Mouse (Mus musculus) T-helper 1 cell (primary cell): Measurements from ENCODE around the gene Crnkl1.

ENCODE experiments used
- in situ Hi-C: fragments of 300-600 bp; cut with MboI, MseI; formaldehyde crosslinking; loops from one replicate; pipeline ENCODE4 v1.15.1; 2025; ENCODE audit warnings: high pct_unique_total_duplicates

Crnkl1 gene

GRCm38 (mm10) chr2:145936975-145937374 is 2.2 kb upstream of the Crnkl1 start:
- in situ Hi-C loops, result loop anchor here (10.0 kb wide), 1 partner anchor 1108 kb away; no protein-coding TSS in a partner anchor

GRCm38 (mm10) chr2:145920941-145921650 is 13.7 kb downstream of the Crnkl1 start:
- in situ Hi-C loops, result loop anchor here (25.0 kb wide), 1 partner anchor 1659 kb away; the partner anchor contains the start of genes Mgme1 and Snx5

- in situ Hi-C loops, result loop anchor here (25.0 kb wide), 1 partner anchor 1644 kb away; the partner anchor contains the start of genes Mgme1 and Snx5
Observed at GRCm38 (mm10) chr2:145905884-145906283, 28.9 kb downstream of the Crnkl1 start.

- in situ Hi-C loops, result loop anchor here (25.0 kb wide), 1 partner anchor 1643 kb away; the partner anchor contains the start of genes Mgme1 and Snx5
Observed at GRCm38 (mm10) chr2:145905156-145905555, 29.7 kb downstream of the Crnkl1 start.

GRCm38 (mm10) chr2:145903983-145904616 is 30.7 kb downstream of the Crnkl1 start:
- in situ Hi-C loops, result loop anchor here (25.0 kb wide), 1 partner anchor 1642 kb away; the partner anchor contains the start of genes Mgme1 and Snx5

- in situ Hi-C loops, result loop anchor here (25.0 kb wide), 1 partner anchor 1641 kb away; the partner anchor contains the start of genes Mgme1 and Snx5
Observed at GRCm38 (mm10) chr2:145903061-145903901, 31.5 kb downstream of the Crnkl1 start.

- in situ Hi-C loops, result loop anchor here (25.0 kb wide), 1 partner anchor 1640 kb away; the partner anchor contains the start of genes Mgme1 and Snx5
Observed at GRCm38 (mm10) chr2:145901861-145902260, 33.0 kb downstream of the Crnkl1 start, which contains the start of gene Naa20. Gene Naa20 (plus strand): TSS chr2:145902099.

- in situ Hi-C loops, result loop anchor here (25.0 kb wide), 1 partner anchor 1638 kb away; the partner anchor contains the start of genes Mgme1 and Snx5
Observed at GRCm38 (mm10) chr2:145900318-145900717, 34.5 kb downstream of the Crnkl1 start.

GRCm38 (mm10) chr2:145898106-145898505 is 36.7 kb downstream of the Crnkl1 start:
- in situ Hi-C loops, result loop anchor here (25.0 kb wide), 1 partner anchor 1336 kb away; the partner anchor contains the start of genes Rbbp9 and Sec23b

- in situ Hi-C loops, result loop anchor here (25.0 kb wide), 1 partner anchor 1331 kb away; the partner anchor contains the start of genes Rbbp9 and Sec23b
Observed at GRCm38 (mm10) chr2:145893756-145894155, 41.1 kb downstream of the Crnkl1 start.

- in situ Hi-C loops, result loop anchor here (25.0 kb wide), 1 partner anchor 1328 kb away; the partner anchor contains the start of genes Rbbp9 and Sec23b
Observed at GRCm38 (mm10) chr2:145890571-145890970, 44.2 kb downstream of the Crnkl1 start.

GRCm38 (mm10) chr2:145888766-145889480 is 45.9 kb downstream of the Crnkl1 start:
- in situ Hi-C loops, result loop anchor here (10.0 to 25.0 kb wide), 2 partner anchors 194 to 1327 kb away; partner anchors contain the start of genes Rbbp9 and Sec23b

GRCm38 (mm10) chr2:145887937-145888765 is 46.7 kb downstream of the Crnkl1 start:
- in situ Hi-C loops, result loop anchor here (10.0 to 25.0 kb wide), 2 partner anchors 193 to 1326 kb away; partner anchors contain the start of genes Rbbp9 and Sec23b

GRCm38 (mm10) chr2:145884913-145885785 is 49.7 kb downstream of the Crnkl1 start:
- in situ Hi-C loops, result loop anchor here (10.0 to 25.0 kb wide), 2 partner anchors 190 to 1323 kb away; partner anchors contain the start of genes Rbbp9 and Sec23b

- in situ Hi-C loops, result loop anchor here (10.0 to 25.0 kb wide), 2 partner anchors 189 to 1322 kb away; partner anchors contain the start of genes Rbbp9 and Sec23b
Observed at GRCm38 (mm10) chr2:145884036-145884912, 50.5 kb downstream of the Crnkl1 start.

- in situ Hi-C loops, result loop anchor here (10.0 to 25.0 kb wide), 2 partner anchors 188 to 1320 kb away; partner anchors contain the start of genes Rbbp9 and Sec23b
Observed at GRCm38 (mm10) chr2:145882398-145882797, 52.4 kb downstream of the Crnkl1 start.

GRCm38 (mm10) chr2:145881932-145882331 is 52.9 kb downstream of the Crnkl1 start:
- in situ Hi-C loops, result loop anchor here (10.0 to 25.0 kb wide), 2 partner anchors 187 to 1320 kb away; partner anchors contain the start of genes Rbbp9 and Sec23b
